Mouse (Mus musculus): ENCODE results near the gene 1810013L24Rik.

1810013L24Rik gene

DNA sequence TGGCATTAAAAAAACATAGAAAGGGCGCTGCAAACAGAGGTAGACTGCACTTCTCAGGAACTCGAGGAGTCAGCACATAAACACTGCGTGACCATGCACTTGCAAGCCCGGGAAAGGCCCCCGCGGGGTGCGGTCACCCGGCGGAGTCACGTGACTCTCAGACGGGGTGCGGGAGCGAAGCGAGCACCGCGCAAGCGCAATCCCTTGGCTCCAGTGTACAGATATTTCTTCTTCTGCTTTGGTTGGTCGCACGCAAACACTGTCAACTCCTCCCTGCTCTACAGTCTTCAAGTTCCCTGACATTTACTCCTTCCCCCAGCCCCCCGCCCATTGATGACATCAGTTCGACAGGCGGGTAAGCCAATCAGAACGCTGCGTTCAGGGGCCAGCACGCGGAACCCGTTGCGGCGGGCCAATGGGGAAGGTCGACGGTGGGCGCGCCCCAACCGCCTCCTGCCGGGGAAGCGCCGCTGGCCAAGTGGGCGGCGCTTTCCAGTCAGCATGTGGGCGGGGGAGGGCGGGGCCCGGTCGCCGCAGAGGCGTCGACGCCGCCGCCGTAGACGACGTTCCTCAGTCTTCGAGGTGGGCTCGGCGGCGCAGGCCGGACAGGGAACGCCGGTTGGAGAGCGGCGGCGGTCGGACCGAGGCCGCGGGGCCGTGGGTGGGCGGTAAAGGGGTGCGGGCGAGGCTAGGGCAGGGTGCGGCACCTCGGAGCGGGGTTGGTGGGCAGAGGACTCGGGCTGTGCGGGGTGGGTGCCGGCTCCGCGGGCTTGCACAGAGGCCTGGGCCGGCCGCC is at the start of gene 1810013L24Rik:
Gene 1810013L24Rik (plus strand): TSS at position 537 of the 796 bp plus-strand sequence.
- in situ Hi-C loops (cut with MseI, MboI): no loop called here

DNA sequence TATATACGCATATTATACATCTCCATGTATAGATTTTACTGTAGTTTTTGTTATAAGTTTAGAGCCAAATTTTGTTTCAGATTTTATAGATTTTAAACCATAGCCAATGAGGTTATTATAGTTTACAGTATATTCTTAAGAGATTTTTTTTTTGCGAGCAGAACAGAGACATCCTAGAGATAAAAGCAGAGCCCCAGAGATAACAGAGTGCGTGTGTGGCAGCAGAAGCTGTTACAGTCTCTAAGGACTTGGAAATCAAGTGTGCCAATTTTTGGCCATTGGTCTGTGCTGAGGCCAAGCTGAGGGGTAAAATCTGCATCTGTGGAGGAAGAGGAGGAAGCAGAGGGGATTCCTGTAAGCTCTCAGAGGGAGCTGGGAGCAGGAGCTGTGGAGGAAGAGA is 49.7 kb upstream of the 1810013L24Rik start:
- in situ Hi-C loops (cut with MseI, MboI): no loop called here

DNA sequence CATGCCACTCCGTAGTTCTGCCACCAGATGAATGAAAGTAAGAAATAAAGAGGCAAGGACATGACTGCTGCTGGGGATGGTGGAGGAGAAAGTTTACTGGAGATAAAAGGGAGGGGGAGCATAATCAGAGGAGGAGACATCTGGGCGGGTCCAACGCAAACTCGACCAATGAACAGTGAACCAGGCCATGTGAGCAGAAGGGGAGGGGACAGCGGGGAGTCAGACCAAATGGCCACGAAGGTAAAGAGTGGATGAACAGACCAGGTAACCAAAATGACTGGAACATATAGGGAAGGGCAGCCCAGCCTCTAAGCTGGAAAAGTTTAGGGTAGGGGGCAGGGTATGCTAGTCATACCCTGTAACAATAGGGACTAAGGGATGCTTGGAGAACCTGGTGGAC is 48.7 kb upstream of the 1810013L24Rik start:
- in situ Hi-C loops (cut with MseI, MboI): no loop called here

DNA sequence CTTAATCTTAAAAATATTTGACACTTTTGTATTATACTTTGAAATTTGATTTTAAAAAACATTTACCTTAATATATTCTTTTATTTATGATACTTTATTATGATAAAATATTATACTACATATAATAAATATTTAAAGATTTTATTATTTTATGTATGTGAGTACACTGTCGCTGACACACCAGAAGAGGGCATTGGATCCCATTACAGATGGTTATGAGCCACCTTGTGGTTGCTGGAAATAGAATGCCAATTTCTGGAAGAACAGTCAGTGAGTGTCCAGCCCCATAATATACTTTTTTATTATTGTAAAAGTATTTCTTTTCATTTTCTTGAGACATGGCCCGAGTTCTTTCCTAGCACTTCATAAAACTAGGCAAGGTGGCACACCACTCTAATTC is 48.2 kb upstream of the 1810013L24Rik start:
- in situ Hi-C loops (cut with MseI, MboI): no loop called here

DNA sequence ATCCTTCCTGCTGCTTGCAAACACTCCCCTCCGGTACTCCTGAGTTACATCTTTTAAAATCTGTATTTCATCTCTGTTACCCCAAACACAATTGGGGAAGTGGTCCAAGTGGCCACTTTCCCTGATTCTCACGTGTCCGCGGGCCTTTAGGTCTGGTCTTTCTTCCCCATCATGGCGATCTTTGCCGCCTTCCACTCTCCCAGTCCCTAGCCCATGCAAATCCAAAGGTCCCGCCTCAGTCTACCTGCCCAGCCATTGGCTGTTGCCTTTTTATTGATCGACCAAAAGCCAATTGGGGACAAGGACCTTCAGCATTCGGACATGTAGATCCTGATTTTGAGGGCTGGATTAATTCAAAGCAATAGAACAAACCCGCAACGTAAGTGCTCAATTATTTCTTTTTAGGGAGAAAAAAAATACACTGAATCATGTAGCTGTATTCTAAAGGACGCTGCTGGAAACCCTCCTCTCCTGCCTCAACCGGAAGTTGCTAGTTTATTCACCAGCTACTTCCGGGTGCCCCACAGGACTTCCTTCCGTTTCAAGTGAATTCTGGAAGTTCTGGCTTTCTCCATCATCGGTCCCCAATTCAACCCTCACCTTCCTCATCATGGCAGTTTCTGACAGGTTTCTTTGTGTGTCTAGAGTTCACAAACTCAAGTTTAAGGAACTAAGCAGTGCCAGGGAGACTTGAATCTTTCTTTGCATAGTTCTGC is 46.5 kb upstream of the 1810013L24Rik start:
- in situ Hi-C loops (cut with MseI, MboI): no loop called here

DNA sequence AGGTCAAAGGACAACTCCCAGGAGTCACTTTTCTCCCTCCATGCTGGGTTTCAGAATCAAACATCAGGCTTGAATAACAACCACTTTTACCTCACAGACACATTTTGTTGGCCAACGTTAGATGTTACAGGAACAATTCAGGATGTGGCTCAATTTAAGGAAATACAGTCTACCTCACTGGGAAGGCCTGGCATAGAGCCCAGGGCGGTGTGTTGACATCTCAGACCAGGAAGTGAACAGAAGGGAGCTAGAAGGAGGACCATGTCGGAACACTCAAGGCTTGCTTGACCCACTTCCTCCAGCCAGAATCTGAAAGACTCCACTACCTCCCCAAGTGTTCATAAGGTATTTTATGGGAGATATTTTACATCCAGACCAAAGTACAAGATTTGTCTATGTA is 45.1 kb upstream of the 1810013L24Rik start:
- in situ Hi-C loops (cut with MseI, MboI): no loop called here

DNA sequence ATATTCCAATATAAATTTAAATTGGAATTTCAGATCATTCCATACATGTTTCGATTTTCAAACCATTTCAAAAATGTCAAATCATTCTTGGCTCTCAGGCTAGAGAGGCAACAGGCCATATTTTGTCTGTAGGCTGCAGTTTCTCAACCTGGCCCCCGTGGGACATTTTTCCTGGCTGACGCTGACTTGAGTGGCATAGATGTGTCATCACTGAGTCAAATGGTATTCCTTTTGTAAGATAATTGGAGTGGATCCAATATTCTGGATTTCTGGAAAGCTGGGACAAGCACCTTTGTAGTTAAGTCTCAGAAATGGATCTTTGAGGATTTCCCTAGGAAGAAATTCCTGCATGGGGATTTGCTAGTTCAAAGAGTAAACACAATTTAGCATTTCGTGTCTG is 39.0 kb upstream of the 1810013L24Rik start:
- in situ Hi-C loops (cut with MseI, MboI): no loop called here

DNA sequence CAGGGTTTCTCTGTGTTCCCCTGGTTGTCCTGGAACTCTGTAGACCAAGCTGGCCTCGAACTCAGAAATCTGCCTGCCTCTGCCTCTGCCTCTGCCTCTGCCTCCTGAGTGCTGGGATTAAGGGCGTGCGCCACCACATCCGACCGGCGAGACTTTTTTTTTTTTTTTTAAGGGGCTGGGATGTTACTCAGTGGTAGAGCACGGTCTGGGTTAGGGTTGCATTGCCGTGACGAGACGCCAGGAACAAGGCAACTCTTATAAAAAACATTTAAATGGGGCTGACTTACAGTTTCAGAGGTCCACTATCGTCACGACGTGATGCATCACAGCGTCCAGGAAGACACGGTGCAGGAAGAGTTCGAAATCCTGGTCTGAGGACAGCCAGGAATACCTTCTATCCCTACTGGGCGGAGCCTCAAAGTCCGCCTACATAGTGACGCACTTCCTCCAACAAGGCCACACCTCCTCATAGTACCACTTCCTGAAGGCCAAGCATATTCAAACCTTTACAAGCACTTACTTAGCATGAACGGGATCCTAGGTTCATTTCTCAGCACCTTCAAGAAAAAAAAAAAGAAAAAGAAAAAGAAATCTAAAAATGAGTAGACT is 37.8 kb upstream of the 1810013L24Rik start, which contains the start of gene Usp7:
Gene Usp7 (minus strand): TSS at position 360 of the 609 bp plus-strand sequence.
- in situ Hi-C loops (cut with MseI, MboI): no loop called here

DNA sequence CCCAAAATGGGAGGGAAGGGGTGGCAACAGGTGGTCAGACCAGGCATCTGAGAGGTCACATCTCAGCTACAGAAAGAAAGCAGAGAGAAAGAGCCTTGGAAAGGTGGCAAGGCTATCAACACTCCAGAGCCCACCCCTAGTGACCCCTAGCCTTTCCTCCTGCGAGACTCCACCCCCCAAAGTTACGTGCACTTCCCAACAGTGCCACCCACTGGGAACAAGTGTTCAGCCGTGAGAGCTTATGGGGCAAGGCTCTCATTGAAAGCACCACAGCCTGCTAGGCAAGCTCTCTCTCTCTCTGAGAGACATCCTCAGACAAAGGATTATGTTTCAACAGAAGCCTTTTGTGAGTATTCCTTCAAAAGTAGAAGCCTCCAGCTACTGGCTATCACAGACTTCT is 34.9 kb upstream of the 1810013L24Rik start:
- in situ Hi-C loops (cut with MseI, MboI): no loop called here

DNA sequence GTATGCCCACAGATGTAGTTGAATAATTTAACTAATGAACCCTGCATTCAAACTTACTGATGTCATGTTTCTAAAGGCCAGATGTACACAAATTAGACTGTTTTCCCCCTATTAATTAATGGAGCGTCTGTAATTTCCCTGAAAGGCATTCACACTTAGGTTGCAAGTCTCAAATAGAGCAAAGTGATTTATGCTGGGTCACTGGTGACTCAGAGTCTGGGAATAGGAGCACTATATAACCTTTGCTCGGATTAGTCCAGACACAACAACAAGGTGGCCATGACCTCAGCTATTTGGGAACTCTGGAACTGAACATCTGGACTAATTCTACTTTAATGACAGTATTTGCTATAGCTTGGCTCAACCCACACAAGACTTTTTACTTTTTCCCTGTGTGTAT is 34.0 kb upstream of the 1810013L24Rik start:
- in situ Hi-C loops (cut with MseI, MboI): no loop called here

DNA sequence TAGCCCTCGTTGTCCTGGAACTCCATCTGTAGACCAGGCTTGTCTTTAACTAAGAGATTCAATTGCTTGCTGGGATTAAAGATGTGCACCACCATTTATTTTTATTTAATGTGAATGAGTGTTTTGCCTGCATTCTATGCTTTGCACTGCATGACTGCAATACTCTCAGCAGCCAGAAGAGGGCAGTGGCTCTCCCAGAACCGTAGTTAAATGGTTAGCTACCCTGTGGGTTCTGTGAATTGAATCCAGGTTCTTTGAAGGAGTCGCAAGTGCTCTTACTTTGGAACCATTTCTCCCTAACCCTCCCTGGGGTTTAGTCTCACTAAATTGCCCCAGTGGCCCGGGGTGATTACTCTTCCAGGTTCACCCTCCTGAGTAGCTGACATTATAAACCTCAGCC is 23.2 kb upstream of the 1810013L24Rik start:
- in situ Hi-C loops (cut with MseI, MboI): loop anchor here (5.0 to 10.0 kb wide), 2 partner anchors 56 to 58 kb away; no protein-coding TSS in a partner anchor

DNA sequence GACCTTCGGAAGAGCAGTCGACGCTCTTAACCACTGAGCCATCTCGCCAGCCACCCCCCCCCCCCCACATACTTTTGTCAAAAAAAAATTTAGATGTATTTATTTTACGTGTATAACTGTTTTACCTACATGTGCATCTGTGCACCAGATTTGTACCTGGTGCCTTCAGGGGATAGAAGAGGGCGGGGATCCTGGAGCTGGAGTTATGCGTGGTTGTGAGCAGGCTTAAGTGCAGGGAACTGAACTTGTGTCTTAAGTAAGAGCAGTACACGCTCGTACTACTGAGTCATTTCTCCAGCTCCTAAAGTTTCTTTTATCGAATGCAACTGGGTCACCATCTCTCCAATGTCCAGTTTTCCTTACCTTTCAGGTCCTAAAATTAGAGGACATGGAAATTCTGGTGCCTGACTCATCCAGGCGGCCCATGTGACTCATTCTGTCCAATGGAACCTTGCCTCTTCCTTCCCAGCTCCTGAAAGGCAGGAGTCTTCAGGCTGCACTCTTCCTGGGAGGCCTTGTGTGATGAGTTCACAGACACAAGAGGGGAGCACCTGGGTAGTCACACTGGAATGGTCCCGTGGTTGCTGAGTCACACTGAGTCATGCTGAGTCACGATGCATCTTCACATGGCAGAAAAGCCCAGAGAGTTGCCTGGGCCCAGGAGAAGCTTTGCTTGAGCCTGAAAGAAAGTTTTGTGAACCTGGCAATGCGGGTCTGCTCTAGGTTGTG is 19.3 kb upstream of the 1810013L24Rik start:
- in situ Hi-C loops (cut with MseI, MboI): no loop called here

DNA sequence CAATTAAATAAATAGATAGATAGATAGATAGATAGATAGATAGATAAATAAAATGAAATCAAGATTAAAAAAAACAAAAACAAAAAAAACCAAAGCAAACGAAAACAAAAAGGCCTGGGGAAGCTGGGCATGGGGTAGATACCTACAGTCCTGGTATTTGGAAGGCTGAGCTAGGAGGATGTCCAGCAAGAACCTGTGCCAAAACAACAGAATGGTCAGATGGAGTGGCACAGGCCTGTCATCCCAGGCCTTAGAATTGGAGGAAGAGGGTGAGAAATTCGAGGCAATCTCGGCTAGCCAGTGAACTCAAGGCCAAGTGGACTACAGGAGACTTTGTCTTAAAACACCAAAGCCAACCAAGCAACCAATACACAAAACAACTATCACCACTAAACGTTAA is 12.0 kb upstream of the 1810013L24Rik start:
- in situ Hi-C loops (cut with MseI, MboI): no loop called here

DNA sequence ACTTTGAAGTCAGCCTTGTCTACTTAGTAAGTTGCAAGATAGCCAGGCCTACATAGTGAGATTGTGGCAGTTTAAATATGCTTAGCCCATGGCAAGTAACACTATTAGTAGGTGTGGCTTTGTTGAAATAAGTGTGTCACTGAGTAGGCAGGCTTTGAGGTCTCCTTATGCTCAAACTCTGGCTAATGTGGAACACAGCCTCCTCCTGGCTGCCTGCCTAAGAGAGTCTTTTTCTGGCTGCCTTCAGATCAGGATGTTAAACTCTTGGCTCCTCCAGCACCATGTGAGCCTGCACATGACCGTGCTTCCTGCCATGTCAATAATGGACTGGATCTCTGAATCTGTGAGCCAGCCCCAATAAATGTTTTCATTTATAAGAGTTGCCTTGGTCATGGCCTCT is 8.5 kb upstream of the 1810013L24Rik start:
- in situ Hi-C loops (cut with MseI, MboI): no loop called here

DNA sequence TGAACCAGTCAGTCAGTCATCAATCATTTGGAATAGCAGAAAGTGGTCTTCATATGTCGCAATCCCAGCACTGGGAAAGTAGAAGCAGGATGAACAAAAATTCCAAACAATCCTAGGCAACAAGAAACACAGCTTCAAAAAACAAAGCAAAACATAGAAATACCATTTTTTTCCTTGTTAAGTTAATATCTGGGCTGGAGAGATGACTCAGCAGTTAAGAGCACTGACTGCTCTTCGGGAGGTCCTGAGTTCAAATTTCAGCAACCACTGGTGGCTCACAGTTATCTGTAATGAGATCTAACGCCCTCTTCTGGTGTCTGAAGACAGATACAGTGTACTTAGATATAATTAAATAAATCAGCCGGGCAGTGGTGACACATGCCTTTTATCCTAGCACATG is 7.3 kb upstream of the 1810013L24Rik start:
- in situ Hi-C loops (cut with MseI, MboI): no loop called here

DNA sequence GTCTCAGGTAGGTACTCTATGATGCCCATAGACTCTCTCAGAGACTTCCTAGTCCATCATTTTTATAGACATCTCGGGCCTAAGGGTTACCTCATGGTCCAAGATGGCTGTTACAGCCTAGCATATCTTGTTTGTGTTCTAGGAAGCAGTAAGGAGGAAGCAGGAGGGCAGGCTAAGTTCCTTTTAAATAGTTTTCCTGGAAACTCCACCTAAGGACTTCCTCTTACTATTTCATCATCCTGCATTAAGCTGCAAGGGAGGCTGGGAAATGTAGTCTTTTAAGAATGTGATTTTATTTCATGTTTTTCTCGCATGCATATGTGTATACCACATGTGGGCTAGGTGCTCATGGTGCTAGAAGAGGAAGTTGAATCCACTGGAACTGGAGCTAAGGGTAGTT is 6.2 kb upstream of the 1810013L24Rik start:
- in situ Hi-C loops (cut with MseI, MboI): no loop called here

DNA sequence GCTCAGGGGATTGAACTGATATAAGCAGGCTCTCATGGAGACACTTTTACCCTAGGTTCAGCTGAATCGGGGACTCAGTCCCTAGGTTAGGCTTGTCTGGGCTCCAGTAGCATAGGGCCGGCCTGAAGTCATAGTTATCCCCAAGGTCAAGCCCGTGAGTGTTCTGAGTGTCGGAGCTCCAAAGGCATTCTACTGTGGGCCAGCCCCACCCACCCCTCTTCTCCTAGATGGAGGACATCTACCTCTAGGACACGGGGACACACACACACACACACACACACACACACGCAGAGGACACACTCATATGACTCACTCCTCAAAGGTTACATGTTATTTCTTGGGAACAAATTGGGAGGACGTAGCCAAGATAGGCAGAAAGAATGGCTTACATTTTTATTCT is 2.5 kb upstream of the 1810013L24Rik start:
- in situ Hi-C loops (cut with MseI, MboI): no loop called here

DNA sequence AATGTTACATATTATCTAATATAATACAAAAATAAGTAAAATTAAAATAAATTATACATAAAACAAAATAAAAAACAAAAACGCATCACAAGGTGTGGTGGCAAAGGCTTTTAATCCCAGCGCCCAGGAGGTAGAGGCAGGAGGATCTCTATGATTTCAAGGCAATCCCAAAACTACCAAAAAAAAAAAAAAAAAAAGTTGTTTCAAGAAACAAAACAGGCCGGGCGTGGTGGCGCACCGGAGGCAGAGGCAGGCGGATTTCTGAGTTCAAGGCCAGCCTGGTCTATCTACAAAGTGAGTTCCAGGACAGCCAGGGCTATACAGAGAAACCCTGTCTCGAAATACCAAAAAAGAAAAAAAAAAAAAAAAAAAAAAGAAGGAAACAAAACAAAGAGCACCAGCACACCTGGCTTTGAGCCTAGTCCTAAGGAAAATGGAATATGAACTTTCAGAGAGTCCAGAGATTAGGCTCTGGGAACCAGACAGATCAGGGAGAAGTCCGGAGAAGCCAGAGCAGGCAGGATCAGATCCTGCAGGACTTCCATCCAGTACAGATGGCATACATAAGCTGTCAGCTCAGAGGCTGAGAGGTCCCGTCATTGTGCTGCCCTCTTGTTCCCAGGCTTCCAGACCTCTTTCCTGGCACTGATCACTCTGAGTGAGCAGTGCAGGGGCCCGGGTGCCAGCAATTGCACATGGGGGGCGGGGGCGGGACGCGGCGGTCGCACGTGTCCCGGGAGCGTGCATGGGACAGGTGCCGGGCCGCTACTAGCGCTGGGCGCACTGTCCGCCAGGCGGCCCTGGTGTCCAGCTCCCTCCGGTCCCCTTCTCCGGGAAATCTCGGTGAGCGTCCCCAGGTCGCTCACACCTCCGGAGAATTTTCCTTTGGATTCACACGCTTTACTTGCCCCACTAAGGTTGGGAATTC is 1.0 kb upstream of the 1810013L24Rik start:
- in situ Hi-C loops (cut with MseI, MboI): no loop called here

DNA sequence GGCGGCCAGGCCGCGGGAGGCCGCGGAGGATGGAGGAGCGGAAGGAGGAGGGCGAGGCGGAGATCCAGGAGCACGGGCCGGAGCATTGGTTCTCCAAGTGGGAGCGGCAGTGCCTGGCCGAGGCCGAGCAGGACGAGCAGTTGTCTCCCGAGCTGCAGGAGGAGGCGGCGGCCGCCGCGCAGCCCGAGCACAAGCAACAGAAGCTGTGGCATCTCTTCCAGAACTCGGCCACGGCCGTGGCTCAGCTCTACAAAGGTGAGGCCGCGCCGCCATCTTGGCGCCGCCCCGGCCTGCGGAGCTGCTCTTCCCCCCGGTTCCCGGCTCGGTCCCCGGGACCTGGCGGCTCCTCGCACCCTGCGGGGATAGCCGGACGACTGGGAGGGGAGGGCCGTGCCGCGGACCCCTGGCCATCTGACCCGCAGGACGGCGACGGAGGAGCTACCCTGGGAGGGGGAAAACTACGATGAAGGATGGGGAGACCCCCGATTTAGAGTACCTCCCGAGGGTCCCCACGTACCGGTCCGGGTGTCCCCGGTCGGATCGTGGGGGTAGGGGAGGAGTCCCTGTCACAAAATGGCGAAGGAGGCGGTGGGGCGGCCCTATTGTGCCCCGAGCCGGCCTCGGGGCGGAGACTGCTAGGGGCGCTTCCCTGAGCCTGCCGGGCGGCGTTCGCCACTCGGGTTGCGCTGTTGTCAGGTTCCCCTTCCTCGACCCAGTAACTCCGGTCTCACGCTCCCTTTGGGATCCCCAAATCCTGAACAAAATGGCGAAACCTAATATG is 721 bp downstream of the 1810013L24Rik start:
- in situ Hi-C loops (cut with MseI, MboI): no loop called here

DNA sequence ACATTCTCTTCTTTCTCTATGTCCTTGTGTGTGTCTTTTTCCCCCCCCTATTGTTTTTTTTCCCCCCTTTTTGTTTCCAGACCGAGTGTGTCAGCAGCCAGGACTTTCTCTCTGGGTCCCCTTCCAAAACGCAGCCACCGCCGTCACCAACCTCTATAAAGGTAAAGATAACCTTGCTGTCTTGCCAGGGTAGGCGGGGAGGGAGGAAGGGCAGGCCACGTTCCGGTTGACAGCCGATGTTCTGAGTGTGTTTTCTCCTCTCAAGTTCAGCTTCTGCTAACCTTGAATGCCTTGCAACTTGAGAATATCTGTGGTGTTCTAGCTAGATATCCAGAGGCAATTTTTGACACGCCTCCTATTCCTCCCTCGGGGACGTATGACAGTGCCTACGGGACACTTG is 1.3 kb downstream of the 1810013L24Rik start:
- in situ Hi-C loops (cut with MseI, MboI): no loop called here
